Mouse (Mus musculus) inflammation-experienced regulatory T-cells, adult 16 weeks (primary cell): ENCODE measurements around the gene Gm10190. TPM values are rescaled to one million over a fixed set of nuclear protein-coding genes. Genes with fewer than 3 reads are reported as not detected.

ENCODE experiments used
- polyA plus RNA-seq: library from polyadenylated mRNA; unstranded; fragments of 100-300 nt; shearing (Covaris generic); gene quantifications from one replicate; pipeline ENCODE4 v1.2.1, GENCODE M21; 2017

Gene Gm10190
- polyA plus RNA-seq = not detected

GRCm38 (mm10) chr17:80372989-80373725 is at the start of gene Gm10190:
Gm10190 (minus strand) TSS chr17:80373541.

Other genes with a start within 250 kb of the Gm10190 start
- gene Galm, start 246.1 kb downstream of the Gm10190 start, polyA plus RNA-seq = 55.9 TPM
- gene Srsf7, start 166.2 kb downstream of the Gm10190 start, polyA plus RNA-seq = 633 TPM
- gene Ttc39d, start 166.1 kb downstream of the Gm10190 start, polyA plus RNA-seq = not detected
- 12.2 TPM for gene Gemin6, start 149.1 kb downstream of the Gm10190 start, polyA plus RNA-seq
- gene Morn2, start 83.3 kb downstream of the Gm10190 start, polyA plus RNA-seq = 5.8 TPM
- 39.2 TPM for gene Dhx57, start 83.1 kb downstream of the Gm10190 start, polyA plus RNA-seq
- not detected for gene Arhgef33, start 66.1 kb downstream of the Gm10190 start, polyA plus RNA-seq
- gene Sos1, start 106.9 kb upstream of the Gm10190 start, polyA plus RNA-seq = 2.4 TPM
- gene Cdkl4, start 204.3 kb upstream of the Gm10190 start, polyA plus RNA-seq = 0.55 TPM